Mouse (Mus musculus) right cerebral cortex, postnatal 36 days (tissue): Measurements from ENCODE around the gene Elmo1.

Experiments used
- DNase-seq, 2 experiments: peaks; one replicate each; pipeline ENCODE4 v3.0.0; 2022; ENCODE audit warnings: low spot score in 2 of 2, mixed read lengths in 1 of 2

The Elmo1 gene

DNA sequence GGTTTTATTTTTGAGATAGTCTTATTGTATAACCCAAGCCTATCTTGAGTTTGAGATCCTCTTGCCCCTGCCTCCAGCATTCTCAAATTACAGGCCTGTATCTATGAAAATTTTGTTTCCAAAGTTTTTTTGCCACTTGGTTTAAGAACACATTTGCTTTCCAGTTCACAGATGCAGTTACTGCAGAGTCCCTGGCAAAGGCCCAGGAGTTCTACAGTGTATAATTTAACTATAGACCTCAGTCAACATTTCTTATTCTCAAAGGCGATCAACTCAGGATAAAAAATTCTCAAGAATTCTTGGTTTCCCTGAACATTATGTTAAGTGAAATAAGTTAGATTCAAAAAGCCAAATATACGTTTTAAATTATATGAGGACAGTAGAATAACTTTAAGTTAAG is 115.3 kb downstream of the Elmo1 start:
- no peak for DNase-seq

GRCm38 (mm10) chr13:20207126-20207525 is 116.7 kb downstream of the Elmo1 start:
- no peak for DNase-seq

DNA sequence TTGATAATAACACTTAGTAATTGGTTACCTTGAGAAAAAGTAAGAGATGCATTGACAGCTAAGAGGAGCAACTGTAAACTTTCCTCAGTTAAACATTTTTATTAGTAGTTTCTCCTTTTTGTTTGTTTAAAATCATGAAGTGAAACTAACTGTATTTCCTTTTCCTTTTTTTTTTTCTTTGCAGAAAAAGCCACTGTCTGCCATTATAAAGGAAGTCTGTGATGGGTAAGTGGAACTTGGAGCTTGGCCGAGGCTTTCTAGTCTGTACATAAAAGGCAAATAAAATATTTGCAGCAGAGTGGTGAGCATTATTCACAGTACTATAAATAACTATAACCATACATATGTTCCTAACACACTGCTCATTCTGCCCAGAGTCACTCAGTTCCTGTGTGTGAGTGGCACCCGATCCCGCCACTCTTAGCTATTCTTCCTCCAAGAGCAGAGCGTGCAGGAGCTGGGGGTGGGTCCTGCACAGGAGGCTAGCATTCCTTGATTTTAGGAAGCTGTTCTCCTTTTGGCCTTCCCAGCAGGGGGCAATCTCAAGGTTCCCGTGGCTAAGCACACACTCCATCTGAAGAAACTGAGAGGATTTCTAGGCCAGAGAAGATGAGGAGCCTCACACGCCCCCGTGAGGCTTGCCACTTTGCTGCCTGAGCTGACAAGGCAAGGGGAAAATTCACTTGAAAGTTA is 117.7 kb downstream of the Elmo1 start:
- DNase-seq: no peak

GRCm38 (mm10) chr13:20208867-20209266 is 118.5 kb downstream of the Elmo1 start:
- DNase-seq: no peak

GRCm38 (mm10) chr13:20211780-20212179 is 121.4 kb downstream of the Elmo1 start:
- no peak for DNase-seq

GRCm38 (mm10) chr13:20212665-20213064 is 122.3 kb downstream of the Elmo1 start:
- no peak for DNase-seq

GRCm38 (mm10) chr13:20213861-20214260 is 123.5 kb downstream of the Elmo1 start:
- DNase-seq: no peak

DNA sequence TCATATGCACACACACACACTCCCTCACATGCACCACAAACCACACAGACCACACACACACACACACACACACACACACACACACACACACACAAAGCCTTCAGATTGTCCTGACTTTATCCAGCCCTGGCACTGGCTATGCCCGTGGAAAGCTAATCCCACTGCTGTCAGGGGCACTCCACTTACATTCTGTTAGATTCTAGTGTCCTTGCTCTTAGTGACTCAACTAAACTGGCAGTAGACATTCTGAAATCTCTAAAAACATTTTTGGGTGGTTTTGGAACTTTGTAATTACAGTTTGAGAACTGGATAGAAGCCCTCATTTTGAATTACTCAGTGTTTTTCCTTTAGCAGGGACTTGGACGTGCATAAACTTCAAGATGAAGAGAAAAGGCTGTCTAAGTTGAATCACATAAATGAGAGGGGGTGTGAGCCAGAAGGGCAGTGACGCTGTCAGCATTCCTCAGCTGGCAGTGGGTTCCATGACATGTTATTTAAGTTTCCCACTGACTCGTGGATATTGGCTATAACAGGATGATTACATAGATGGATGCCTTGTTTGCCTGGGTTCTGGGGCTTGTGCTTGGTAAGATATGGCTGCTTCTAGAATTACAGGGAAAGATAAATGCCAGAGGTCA is 127.2 kb downstream of the Elmo1 start:
- no peak for DNase-seq

- no peak for DNase-seq
Observed at GRCm38 (mm10) chr13:20218126-20218525, 127.7 kb downstream of the Elmo1 start.

GRCm38 (mm10) chr13:20220414-20220813 is 130.0 kb downstream of the Elmo1 start:
- no peak for DNase-seq

DNA sequence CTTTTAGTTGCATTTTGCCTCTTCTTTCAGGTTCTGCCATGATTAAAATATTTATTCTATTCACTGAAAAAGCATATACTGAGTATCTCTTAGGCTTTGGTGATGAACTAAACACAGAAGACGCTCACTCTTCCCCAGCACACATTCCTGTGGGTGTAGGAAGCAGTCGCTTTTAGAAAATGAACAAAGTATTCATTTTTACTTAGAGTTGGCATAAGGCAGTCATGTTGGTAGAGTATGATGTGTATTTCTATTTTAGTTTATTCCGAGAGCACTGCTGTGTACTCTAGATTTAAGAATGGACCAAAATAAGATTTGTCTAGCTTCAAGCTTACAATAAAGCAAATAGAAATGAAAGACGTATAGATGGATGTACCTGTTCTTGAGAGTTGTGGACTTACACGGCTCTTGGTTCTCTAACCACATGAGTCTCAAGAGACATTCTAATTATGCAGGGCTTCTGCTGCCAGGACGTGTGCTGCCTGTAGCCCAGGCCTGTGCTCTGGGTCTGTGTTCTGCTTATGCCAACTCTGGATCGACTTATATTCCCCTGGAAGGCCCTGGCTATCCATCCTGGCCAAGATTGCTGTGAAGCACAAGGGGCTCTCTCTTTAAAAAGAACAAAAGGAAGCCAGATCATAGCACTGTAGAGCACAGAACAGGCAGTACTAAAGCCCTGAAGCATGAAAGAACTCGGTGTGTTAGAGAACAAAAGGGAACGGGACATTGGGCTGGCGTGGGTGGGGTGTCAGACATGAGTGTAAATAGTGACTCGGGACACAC is 137.7 kb downstream of the Elmo1 start:
- DNase-seq: peak in 1 of 2 experiments; percentile 48

GRCm38 (mm10) chr13:20231837-20232728 is 141.7 kb downstream of the Elmo1 start:
- DNase-seq: peak in 1 of 2 experiments; percentile 23

DNA sequence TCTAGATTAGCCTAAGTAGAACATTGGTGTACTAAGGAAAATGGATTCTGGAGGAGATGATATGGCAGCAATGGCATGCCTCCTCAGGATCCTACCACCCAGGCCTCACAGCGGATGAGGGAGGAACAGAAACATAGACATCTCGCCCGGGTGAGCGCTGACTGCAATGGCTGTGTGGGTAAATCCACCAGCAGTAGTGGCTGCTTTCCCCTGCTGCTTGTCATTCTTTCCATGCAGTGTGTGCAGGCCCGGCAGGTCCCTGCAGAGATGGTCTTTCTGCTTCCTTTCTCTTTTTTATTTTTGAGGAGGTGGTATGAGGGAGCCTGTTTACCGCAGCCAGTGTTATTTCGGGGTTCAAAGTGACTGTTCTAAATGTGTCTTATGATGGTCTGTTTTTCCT is 143.3 kb downstream of the Elmo1 start:
- DNase-seq: no peak

DNA sequence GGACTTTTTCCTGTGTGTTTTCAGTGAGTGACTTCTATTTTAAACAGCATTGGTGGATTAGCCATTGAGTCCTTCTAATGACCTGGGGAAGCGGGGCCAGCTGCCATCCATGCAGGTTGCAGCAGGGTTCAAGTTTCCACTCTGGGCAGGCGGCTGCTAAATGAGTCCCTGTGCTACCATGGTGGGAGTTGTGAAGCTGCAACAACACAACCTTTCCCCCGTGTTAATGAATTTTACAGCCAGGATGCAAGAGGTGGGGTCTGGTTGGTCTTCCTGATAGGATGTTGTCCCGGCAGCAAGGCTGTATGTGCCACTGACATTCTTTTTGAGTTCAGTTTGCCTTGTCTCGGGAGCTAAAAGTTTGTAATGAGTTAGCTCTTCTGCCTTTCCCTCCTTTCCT is 147.2 kb downstream of the Elmo1 start:
- DNase-seq: no peak

DNA sequence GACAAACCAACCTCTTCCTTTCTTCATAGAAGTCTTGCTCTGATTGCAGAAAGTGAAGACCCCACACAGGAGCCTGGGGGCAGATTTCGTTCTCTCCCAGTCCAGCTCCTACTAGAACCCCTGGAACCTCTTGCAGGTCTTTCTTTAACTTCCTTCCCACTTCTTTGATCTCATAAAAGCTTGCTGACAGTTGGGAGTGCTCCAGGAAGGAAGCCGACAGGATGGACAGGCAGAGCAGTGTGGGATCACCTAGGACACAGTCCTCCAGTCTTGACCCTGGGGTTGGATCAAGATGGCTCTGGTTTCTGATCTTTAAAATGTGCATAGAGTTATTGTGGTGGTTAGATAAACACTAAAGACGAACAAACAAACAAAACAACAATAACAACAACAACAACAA is 147.8 kb downstream of the Elmo1 start:
- DNase-seq: no peak

GRCm38 (mm10) chr13:20238743-20239142 is 148.3 kb downstream of the Elmo1 start:
- no peak for DNase-seq

DNA sequence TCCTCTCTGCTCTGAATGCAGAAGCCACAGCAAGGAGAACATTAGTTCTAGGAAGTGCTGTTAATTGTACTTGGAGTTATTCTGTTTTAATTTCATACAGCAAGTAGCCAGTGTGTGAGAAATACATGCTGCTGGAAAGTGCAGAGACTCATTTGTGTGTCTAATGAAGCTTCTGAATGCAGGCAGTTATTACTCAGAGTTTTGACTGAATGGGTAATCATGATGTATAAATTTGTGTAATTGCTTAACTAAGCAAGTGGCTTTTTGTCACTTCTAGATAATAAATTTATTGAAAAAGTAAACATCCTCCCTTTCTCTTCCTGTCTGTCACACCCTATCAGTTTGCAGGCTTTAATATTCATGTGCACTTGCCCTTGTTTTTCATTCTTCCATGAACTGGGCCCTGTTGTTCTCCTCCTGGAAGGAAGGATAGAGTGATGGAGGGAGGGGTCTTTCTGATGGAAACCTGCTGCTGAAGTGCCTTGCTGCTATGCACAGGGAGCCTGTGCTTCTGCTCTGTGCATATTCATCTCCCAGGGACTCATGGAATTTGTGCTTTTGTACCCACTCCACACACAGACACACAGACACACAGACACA is 159.8 kb downstream of the Elmo1 start:
- DNase-seq: no peak

DNA sequence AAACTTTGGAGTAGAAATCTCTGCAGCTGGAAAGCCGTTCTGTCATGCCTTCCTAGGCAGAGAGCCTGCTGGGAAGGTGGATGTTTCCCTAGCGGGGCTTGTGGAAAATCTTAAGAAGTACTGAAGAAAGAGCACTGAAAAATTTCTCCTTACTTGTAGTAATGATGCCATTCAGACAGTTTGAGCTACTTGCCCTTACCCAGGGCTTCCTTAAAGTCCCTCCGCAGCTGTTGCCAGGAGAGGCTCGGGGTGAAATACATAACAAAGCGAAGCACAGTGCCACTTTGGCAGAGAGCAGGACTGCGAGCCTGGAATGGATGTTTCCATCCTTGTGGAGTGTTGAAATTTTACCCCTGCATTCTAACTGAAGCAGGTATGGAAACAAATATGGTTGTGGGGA is 164.5 kb downstream of the Elmo1 start:
- no peak for DNase-seq

DNA sequence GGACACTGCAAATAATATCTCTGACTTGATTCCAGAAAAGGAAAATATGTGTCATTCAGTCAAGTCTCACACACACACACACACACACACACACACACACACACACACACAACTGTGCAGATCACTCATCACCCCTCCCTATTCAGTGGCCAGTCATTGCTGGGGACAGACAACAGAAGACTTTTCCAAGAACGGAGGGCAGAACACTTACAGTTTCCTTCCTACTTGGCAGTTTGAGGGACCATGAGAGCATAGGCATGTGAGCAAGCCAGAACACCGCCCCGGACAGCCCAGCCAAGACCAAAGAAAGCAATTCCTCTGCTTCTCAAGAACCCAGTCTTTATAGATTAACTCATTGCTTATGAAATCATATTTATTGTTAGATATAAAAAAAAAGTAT is 165.0 kb downstream of the Elmo1 start:
- no peak for DNase-seq

DNA sequence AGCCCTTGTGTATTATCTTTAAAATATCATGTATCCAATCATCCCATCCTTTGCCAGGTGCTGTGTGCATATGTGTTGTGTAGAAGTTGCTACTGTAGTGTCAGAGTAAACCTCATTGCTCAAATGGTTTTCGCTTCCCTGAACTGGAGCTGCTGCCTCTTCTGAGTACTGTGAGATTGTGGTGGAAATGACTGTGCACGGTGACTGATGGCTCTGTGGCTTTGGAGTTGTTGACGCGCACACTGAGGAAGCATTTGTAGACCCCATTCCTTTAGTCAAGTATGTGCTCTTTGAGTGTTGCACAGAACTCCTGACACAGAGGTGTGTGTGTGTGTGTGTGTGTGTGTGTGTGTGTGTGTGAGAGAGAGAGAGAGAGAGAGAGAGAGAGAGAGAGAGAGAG is 166.2 kb downstream of the Elmo1 start:
- no peak for DNase-seq
